Mouse (Mus musculus) left cerebral cortex, adult 11 months (tissue): ENCODE measurements around the gene Unc5cl.

Experiments used
- DNase-seq: peaks from one replicate; pipeline ENCODE4 v3.0.0; 2022; ENCODE audit warnings: low spot score

Unc5cl gene

DNA sequence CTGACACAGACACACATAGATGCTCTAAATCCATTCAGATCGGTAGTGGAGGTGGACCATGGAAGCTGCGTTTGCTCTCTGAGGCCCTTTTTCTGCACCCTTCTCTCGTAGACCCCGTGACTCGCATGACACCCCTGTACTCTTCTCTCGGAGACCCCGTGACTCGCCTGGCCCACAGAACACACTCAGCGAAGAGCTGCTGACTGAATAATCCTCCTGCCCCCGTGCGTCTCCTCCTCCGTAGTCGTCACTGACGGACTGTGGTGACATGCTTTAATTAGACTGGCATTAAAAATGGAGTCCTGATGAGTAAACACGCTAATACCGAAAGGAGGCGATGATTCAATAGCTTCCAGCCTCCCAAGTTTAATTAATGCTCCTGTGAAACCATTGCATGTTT is 84.6 kb downstream of the Unc5cl start:
- DNase-seq = no peak

DNA sequence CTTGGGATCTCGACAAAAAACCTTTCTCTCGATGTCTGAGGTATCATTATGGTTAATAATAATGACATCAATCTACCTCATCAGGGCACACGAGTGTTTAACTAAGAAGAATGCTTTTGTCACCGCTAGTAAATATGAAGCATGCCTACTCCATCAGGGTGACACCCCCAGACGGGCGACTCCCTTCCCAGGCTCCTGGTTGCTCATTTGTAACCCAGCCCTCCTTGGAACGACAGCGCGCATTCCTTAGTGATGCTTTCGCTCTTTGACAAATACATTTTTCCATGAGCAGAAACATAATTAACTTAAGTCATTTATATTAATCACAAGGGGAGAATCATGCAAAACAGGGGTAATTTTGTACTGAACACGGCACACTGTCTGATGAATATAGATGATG is 88.0 kb downstream of the Unc5cl start:
- DNase-seq = no peak

DNA sequence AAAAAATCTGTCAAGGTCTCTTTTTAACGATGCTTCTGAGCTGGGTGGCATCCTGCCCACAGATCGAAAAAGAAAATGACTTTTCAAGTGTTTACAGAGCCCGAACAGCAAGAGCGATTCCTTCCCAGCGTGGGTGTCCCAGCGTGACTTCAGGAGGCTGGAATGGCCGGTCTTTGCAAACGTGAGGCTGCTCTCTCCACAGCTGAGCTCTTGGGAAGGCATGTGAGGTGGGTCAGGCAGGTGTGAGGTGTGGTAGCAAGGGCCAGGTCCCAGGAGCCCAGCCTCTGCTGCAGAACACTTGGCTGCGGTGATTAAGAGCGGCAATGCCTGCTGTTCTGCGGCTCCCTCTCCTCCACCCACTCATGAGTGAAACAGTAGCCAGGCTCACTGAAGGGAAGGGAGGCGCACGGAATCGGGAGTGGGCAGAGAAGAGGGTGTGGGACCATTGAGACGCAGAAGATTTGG is 88.6 kb downstream of the Unc5cl start:
- peak; percentile 33 for DNase-seq

DNA sequence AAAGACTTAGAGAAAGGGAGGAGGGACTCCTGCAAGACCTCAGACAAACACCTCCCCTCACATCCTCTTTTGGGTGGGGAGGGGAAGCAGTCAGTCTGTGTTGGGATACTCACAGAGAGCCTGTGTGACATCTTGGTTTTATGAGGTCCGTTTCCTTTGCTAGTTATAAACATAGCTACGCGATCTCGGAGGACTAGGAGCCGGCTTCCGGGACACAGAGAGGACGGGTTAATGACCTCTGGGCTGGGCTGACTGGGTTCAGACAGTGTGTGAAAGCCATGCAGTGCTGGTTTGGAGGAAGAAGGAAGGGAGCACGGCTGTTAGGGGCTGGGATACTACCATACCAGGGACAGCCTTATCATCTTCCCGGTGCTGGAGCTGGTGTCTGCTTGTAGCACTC is 90.0 kb downstream of the Unc5cl start:
- no peak for DNase-seq

DNA sequence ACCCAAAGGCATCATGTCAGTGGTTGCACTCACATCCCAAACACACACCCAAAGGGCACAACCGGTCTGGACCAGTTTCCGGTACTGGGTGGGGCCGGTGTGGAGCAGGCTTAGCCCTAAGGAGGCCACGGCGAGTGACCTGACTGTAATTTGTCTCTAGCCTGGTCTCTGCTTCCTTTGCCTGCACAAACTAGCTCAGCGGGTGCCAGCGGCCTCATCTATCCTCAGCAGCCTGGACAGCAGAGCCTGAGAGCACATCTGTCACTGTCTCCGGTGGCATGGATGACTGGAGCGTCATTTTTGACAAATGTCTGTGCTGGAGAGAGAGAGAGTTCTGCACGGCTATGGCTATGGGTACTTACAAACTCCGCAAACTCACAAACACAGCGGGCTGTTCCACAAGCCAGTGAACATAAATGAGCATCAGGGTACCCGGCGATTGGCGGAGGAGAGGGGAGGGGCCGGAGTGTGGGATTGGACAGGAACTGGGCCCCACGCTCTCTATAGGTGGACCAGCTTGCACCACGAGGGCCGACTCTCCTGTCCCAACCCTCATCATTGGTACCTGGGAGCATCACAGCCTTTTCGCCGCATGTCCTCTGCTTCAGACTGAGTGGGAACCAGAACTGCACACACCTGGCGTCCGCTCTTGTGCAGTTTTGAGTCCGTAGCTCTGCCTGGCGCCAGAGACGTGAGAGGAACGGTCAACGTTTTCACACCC is 90.7 kb downstream of the Unc5cl start:
- DNase-seq = no peak

DNA sequence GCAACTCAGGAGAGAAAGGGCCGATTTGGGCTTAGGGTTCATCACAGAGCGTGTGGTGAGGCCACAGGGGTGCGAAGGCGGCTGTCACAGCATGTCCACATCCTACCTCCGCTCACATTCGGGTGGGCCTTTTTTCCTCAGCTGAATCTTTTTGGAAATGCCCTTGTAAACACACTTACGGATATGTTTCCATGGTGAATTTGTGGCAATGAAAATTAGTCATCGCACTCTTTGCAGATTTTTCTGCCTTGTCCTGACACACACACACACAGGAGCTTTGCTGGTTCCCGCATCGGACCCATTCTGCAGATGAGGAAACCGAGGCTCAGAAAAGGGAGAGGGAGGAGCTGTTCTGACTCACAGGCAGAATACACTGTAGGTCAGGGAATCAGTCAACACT is 91.3 kb downstream of the Unc5cl start:
- DNase-seq = no peak

DNA sequence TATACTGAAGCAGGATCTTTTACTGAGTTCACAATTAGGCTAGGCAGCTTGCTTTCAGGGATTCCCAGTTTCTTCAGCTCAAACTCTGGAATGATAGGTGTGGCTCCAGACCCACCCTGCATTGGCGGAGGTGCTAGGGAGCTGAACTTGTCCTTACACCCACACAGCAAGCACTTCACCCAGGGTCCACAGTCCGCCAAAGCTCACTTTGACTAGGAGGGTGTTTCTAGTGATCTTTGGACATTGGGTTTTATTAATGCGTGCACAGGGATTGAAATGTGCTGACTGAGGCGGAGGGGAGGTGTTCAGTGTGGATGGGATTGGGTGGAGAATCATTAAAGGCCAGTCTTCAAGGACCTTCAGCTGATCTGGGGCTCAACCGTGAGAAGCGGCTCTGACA is 93.0 kb downstream of the Unc5cl start:
- no peak for DNase-seq

DNA sequence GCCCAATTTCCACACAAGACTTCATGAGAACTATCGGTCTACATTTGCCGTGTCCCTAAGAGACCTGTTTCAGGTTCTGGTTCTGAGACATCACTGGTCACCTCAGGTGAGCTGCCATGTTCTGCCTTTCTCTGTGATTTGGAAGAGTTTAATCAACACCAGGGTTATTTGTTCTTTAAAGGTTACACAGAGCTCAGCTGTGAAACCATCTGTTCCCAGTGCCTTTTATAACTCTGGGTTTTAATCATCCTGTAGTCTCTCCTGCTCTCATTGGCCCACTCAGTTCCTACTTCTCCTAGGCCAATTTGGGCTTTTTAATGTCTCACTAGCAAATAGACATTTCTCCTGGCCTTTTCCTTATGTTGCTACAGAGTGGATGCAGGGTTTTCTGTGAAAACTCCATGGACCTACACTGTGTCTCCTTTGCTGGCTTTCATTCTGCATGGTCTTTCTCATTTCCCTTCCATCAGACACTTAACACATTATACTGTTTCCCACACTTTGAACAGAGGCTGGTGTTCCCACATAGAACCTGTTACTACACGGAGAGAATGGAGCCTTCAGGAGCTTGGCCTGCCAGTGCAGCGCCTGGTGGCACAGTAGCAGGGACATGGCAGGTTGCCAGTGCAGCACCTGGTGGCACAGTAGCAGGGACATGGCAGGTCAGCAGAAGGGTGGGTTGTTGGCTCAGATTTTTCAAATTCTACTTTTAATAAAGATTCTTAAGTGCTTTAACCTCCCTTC is 97.3 kb downstream of the Unc5cl start:
- DNase-seq = no peak

DNA sequence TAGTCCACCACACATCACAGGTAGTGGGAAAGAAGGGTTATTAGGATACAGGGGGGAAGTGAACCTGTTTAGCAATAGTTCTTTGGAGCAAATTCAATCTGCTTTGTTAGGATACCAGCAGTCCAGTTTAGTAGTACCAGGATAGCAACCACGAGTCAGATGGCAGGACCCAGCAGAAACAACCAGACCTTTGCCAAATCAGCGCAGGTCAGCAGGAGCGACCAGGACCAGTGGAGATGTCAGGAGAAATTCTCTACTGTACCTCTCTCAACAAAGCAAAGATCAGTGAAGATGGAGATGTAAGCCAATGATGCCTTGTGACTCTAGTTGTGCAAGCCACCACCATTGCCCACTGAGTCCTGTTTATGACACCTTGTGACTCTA is 97.8 kb downstream of the Unc5cl start:
- DNase-seq = no peak

DNA sequence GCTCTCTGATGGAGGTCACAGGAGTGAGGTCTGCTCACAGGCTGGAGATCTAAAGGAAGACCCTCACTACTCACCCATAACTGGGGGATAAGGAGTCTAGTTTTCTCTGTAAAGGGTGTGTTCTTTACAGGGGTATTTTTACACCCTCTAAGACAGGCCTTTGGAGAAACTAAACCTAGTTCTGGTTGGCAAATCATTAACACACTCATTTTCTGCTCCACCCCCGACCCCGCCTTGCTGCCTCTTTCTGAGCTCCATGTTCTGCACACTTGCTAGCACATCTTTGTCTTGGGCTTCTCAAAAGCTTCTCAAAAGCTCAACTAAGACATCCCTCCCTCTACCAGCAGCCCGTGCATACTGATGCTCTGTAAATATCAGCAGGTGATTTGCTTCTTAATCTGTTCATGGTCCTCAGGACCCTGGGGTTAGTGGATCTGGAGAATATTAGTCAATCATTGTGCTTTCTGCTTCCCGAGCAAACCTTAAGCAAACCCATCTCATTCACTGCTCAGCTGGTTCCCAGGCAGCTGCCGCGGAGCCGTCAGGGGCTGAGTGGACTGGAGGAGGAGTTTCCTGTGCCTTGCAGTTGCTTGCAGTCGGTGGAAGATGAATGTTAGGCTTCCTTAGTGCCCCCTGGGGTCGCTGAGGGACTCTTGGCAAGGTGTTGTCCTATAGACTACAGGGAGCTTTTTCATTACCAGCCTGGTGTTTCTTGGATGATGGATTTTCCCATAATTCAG is 101.7 kb downstream of the Unc5cl start:
- no peak for DNase-seq

DNA sequence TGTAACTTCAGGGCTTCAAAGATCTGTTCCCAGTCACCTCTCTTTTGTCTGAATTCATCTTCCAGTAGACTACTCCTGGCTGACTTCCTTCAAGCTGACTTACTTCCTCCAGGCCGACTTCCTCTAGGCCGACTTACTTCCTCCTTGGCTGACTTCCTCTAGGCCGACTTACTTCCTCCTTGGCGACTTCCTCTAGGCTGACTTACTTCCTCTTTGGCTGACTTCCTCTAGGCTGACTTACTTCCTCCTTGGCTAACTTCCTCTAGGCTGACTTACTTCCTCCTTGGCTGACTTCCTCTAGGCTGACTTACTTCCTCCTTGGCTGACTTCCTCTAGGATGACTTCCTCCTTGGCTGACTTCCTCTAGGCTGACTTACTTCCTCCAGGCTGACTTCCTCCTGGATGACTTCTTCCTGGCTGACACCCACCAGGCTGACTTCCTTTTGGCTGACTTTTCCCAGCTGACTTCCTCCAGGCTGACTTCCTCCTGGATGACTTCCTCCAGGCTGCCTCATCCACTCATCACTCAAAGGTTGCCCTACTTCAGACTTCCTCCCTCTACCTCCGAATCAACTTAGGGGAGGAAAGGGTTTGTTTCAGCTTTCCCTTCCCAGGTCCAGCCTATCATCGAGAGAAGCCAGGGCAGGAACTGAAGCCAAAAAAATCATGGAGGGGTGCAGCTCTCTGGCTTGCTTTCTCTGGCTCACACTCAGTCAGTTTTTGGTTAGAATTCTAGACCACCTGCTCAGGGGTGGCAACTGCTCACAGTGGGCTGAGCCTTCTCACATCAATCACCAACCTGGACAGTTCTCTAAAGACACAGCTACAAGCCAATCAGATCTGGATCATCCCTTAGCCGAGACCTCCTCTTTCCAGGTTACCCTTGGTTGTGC is 103.4 kb downstream of the Unc5cl start:
- DNase-seq = no peak

DNA sequence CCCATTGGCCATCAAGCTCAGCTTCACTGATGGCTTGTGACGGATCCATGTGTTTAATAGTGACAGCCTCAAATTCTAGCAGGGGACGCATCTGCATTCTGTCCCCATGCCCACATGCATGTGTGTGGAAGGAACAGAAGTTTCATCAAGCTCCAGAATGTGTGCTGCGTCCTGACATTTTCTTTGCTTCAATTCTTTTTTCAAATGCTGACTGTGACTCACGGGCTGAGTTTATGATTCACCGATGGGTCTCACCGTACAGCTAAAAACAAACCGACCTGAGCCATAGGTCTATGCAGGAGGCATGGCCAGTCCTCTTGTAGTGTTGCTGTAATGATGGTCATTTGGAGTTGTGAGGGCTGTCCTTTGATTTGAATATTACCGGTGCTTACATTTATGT is 110.2 kb downstream of the Unc5cl start:
- no peak for DNase-seq

DNA sequence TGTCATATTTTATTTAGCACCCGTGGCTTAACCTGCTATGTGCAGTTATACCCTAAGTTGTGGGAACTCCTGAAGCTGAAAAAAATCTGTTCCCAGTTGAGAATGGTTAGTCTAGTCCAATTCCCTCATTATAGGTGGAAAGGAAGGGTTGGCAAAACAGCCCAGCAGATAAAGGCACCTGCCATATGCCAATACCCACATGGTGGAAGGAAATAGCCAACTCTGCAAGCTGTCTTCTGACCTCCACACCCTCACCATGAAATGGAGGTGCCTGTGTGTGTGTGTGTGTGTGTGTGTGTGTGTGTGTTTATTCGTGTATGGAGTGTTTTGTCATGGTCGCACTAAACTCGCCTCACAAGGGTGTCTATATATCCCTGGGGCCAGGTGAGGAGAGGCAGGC is 115.0 kb downstream of the Unc5cl start:
- no peak for DNase-seq

DNA sequence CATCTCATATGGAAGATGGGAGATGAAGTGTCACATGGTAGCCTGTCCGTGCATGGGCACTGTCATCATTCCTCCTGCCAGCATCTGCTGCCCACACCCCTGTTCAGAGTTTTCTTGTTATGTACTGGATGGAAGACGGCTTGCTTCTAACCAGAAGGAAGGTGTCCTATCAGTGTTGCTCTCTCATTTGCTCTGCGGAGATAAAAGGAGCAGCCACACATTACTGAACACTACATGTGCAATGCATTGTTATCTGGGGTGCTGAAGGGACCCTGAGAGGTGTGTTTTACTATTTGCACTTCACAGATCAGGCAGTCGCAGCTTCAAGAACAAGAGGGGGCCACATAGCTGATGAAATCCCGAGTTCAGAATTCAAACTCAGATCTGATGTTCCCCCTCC is 126.5 kb downstream of the Unc5cl start:
- DNase-seq = no peak

DNA sequence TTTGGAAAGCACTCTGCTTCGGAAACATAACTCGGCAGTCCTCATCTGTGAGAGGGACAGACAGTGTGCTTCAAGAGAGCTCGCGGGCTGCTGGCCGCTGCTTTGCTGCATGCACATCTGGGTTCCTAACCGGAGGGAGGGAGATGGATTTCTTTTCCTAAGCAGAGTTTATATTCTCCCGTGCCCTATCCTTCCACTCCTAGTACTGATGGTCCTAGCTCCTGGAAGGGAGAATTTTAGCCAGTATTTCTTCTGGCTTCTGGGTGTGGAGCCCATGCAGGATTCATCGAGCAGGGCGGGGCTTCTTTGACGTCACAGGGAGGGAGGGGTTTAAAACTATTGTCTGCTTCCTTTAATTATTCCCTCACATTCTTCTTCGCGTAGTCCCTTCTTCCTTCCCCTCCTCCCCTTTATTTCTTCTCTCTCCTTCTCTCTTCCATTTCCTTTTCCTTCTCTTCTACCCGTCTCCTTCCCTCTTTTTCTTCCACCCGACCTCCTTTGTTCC is 127.8 kb downstream of the Unc5cl start:
- no peak for DNase-seq

DNA sequence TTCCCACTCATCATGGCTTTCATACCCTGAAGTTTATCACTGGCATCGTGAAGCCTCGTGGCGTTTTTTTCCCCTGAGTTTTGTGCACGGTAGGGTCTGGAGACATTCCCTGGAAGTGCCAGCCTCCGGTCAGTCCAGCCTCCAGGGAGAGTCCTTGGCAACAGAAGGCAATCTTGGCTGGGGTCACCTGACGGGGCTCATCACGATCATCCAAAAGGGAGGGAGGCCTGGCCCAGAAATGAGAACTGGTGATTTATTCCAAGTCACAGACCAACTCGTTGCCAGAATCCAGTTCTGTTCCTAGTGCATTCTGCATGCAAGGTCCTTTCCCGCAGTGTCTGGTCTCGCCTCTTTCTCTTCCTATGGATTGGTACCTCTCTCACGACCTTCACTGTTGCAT is 128.7 kb downstream of the Unc5cl start:
- no peak for DNase-seq

DNA sequence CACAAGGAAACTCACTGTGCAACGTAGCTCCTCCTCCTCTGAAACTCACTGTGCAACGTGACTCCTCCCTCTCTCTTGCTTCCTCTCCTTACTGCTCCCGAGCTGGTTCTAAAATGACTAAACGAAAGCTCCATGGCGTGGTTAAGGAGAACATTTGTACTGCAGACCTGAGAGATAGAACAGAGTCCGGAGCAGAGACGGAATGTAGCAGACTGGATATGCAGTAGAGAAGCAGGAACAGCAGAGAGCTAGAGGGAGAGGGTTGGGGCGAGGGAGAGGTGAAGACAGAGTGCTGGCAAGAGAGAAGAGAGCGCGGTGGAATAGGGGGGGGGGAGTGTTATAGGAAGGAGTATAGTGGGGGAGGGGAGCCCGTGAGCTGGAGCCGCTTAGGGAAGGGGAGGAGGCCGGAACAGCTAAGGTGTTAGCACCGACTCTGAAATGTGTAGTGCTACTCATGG is 131.2 kb downstream of the Unc5cl start:
- DNase-seq = no peak

DNA sequence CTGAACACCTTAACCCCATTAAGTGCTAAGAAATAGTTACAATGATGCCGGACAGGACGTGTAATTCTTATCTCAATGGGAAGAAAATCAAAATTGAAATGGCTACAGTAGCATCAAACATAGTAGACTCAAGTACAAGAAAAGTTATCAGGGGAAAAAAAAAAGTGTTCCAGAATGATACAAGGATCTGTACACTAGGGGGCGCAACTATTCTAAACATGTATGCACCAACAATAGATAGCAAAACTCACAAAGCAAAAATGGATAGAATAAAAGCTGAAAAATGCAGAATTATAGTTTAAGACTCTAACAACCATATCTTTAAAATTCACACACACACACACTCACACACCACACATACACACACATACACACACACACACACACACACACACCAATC is 134.0 kb downstream of the Unc5cl start:
- DNase-seq = no peak
